ENCODE assay signal across 10 mouse cellular contexts in genomic region chr2:38652565-38653292, GRCm38 (mm10). TPM values are rescaled to one million over a fixed set of nuclear protein-coding genes. Genes with fewer than 3 reads are reported as not detected.
DNase-seq lines count a peak whose midpoint lies in the region; ATAC-seq lines count a peak whose summit lies in the region.
"Had no signal": no experiment of that assay in that cellular context is flagged by ENCODE, and none has a peak within 500 bp of the region (broad histone marks: within the 10 kb centered on the region; RNA-seq: fewer than 3 reads in every experiment).

No protein-coding gene starts in this region.

- 0 out of 2 replicates have a peak, but pooled peaks cover 2% of the 10 kb centered on the region for H3K4me1 ChIP-seq in midbrain, embryonic 14.5 days (ENCODE audit: control insufficient read depth, insufficient read depth, low read length)
- H3K4me1 ChIP-seq: heart, embryonic 13.5 days had no signal

- no peaks in the 10 kb centered on the region for H3K9me3 ChIP-seq in midbrain, embryonic 14.5 days (ENCODE audit: control insufficient read depth, low read length)
- H3K9me3 ChIP-seq: heart, embryonic 13.5 days had no signal

- H3K9ac ChIP-seq in midbrain, embryonic 14.5 days (replicated peaks; ENCODE audit: low read length), result no peak overlapping the region
- H3K9ac ChIP-seq: heart, embryonic 13.5 days; liver, embryonic 14.5 days had no signal

- H3K27ac ChIP-seq in midbrain, embryonic 14.5 days (replicated peaks; ENCODE audit: low read depth, low read length), result no peak overlapping the region
- H3K27ac ChIP-seq: heart, embryonic 13.5 days; liver, embryonic 14.5 days had no signal

- H3K4me3 ChIP-seq in midbrain, embryonic 14.5 days (replicated peaks; ENCODE audit: low read depth, low read length), result no peak overlapping the region
- H3K4me3 ChIP-seq: heart, embryonic 13.5 days had no signal

- H3K36me3 ChIP-seq in midbrain, embryonic 14.5 days (ENCODE audit: control insufficient read depth, insufficient read depth, low read length), result no peaks in the 10 kb centered on the region
- H3K36me3 ChIP-seq: heart, embryonic 13.5 days had no signal

- DNase-seq in adrenal gland, postnatal 14 days, result peak; percentile 80
- DNase-seq in adrenal gland, adult 18-20 months (ENCODE audit: low spot score in 2 of 2), result no peak
- peak; percentile 14 for DNase-seq in right cerebral cortex, adult 18-20 months
- DNase-seq in right cerebral cortex, postnatal 4 days, result no peak
- DNase-seq in gastrocnemius, postnatal 10 days, result peak; percentile 19
- DNase-seq in testis, postnatal 10 days (ENCODE audit: low spot score), result no peak
- no peak for DNase-seq in kidney, postnatal 14 days
- DNase-seq in midbrain, embryonic 14.5 days, result no peak

- 65% methylated on average over 10 of the region's 10 CpGs for WGBS in midbrain, embryonic 14.5 days

- no peaks in the 10 kb centered on the region for H3K27me3 ChIP-seq in midbrain, embryonic 14.5 days (ENCODE audit: control insufficient read depth, insufficient read depth, low read length)

- H3K4me2 ChIP-seq in midbrain, embryonic 14.5 days (ENCODE audit: low read length), result no peak overlapping the region
- H3K4me2 ChIP-seq: heart, embryonic 13.5 days had no signal

- no peak for ATAC-seq in midbrain, embryonic 14.5 days (ENCODE audit: low FRiP score, low TSS enrichment)

RNA-seq across cellular contexts. Expression of gene Psmb7, which starts 8.8 kb away (rescaled TPM):
- total RNA-seq in adrenal gland, postnatal 14 days (2021), result 261 and 270 TPM in 2 replicates
- total RNA-seq in adrenal gland, adult 18-20 months (2021), result 100 to 1,000 TPM; 278 to 331 TPM
- 100 to 1,000 TPM; 278 to 306 TPM for total RNA-seq in gastrocnemius, postnatal 10 days (2021)
- polyA plus RNA-seq in midbrain, embryonic 14.5 days (2014; fragmentation: Nextera tagmentation; extraction: Ambion mirVana), result 282 and 322 TPM in 2 replicates

Comparison
In these comparisons a context has a peak if more than half of its experiments do, and no peak if none do; other contexts are left out.
1. DNase-seq: peak in adrenal gland, postnatal 14 days (single experiment), right cerebral cortex, adult 18-20 months (single experiment) and gastrocnemius, postnatal 10 days (single experiment); none in adrenal gland, adult 18-20 months (0 of 2), right cerebral cortex, postnatal 4 days (single experiment), testis, postnatal 10 days (single experiment), kidney, postnatal 14 days (single experiment) and midbrain, embryonic 14.5 days (single experiment).